Mouse (Mus musculus) B cell, adult 62 days (primary cell): ENCODE results near the gene Clk4. TPM values are rescaled to one million over a fixed set of nuclear protein-coding genes. Genes with fewer than 3 reads are reported as not detected.

ENCODE experiments used
- total RNA-seq: library from RNA; stranded (reverse); gene quantifications from 4 replicates; pipeline ENCODE4 v1.2.4, GENCODE M21; 2023

Clk4 gene
- 320 to 353 TPM (median 329 TPM) in 4 replicates for total RNA-seq

GRCm38 (mm10) chr11:51261680-51262219, at the start of gene Clk4:
Clk4 (plus strand) TSS chr11:51261730.

GRCm38 (mm10) chr11:51220308-51220707, 41.2 kb upstream of the Clk4 start, which contains the start of gene Gm12569:
Gm12569 (plus strand) TSS chr11:51220473.

GRCm38 (mm10) chr11:51262342-51263285, 1.1 kb downstream of the Clk4 start, which contains the start of gene BC049762:
BC049762 (minus strand) TSS chr11:51263046.

GRCm38 (mm10) chr11:51289564-51290041, 28.1 kb downstream of the Clk4 start, which contains the start of gene Col23a1:
Col23a1 (plus strand) TSS chr11:51289920.

Other genes starting within 250 kb of the Clk4 start
- not detected in 4 replicates for gene Olfr54, start 247.5 kb upstream of the Clk4 start, total RNA-seq
- gene Olfr1375, start 213.6 kb upstream of the Clk4 start, total RNA-seq: not detected in 4 replicates
- not detected in 4 replicates for gene Zfp354a, start 202.5 kb upstream of the Clk4 start, total RNA-seq
- not detected in 4 replicates for gene Gm12569, start 41.3 kb upstream of the Clk4 start, total RNA-seq
- gene BC049762, start 1.3 kb downstream of the Clk4 start, total RNA-seq: not detected in 4 replicates
- gene Col23a1, start 28.2 kb downstream of the Clk4 start, total RNA-seq: 0.78 to 1.0 TPM (median 0.82 TPM) in 4 replicates